Mouse (Mus musculus): ENCODE results near the gene Lcorl. TPM values are rescaled to one million over a fixed set of nuclear protein-coding genes. Genes with fewer than 3 reads are reported as not detected.
A peak's percentile ranks its signal among the peaks of the same experiment; 100 is the strongest.

Lcorl gene
- polyA plus RNA-seq, 1 experiment from 2014 or later: 26.6 TPM

DNA sequence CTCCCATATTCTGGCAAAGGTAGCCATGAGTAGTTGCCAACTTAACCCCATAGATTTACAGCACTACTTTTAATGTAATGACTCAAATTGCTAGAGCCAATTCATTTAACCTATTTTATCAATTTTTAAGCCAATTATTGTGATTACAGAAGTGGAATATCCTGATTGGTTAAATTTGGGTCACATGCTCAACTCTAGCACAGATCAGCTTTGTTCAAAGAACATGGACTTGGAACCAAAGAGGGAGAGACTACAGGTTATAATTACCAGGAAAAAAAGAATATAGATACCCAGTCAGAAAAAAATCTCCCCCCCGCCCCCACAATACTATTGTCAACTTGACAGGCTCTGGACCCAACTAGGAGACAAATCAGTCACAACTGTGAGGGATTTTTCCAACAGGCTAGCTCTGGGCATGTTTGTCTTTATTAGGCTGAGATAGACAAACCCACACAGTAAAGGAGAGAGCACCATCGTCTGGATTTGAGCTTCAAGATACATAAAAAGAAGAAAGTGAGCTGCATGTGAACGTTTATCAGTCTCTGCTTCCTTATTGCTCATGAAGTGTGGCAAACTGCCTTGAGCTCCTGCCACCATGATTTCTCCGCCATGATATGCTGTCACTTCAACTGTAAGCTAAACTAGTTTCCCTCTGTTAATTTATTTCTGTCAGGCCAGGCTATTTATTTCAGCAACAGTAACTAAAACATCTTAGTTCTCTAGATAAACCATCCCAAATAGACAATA is 17.0 kb upstream of the Lcorl start:
- WGBS: 65% methylated on average over 4 of the region's 4 CpGs
- no peak overlapping the region for H3K4me2 ChIP-seq (ENCODE audit: low read length)
- no peak for ATAC-seq (ENCODE audit: insufficient number of reproducible peaks, insufficient read depth, low FRiP score, low read depth)
- no peaks in the 10 kb centered on the region for H3K36me3 ChIP-seq (ENCODE audit: control insufficient read depth, insufficient read depth, low read length)
- no peaks in the 10 kb centered on the region for H3K4me1 ChIP-seq (ENCODE audit: control insufficient read depth in 2 of 2, insufficient read depth in 2 of 2, low read length in 2 of 2)
- no peak overlapping the region for H3K9ac ChIP-seq (ENCODE audit: low read length)
- H3K9me3 ChIP-seq (ENCODE audit: control insufficient read depth, low read length): no peaks in the 10 kb centered on the region
- no peak overlapping the region for H3K27ac ChIP-seq (replicated peaks in 1 of 2; ENCODE audit: control insufficient read depth in 1 of 2, insufficient read depth in 1 of 2, low read depth in 2 of 2, low read length in 2 of 2)
- H3K4me3 ChIP-seq (ENCODE audit: control insufficient read depth in 1 of 2, insufficient read depth in 1 of 2, low read depth in 1 of 2, low read length in 2 of 2): no peak overlapping the region
- no peaks in the 10 kb centered on the region for H3K27me3 ChIP-seq (ENCODE audit: control insufficient read depth, insufficient read depth, low read length)

DNA sequence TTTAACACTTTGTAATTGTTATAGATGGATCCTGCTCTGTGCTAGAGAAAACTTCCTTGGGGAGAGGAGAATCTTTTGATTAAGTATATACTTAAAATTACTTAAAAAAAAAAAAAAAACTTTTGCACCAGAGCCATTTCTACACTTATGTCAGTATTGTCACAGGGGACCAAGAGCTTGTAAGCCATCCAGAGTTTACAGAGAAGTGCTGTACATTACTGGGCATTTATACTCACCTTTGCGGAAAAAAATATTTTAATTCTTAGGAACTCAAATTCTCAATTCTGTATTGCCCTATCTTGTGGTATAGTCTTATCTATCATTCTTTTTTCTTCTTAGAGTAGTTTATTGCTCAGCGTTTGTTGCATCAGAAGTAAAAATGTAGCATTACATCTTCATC is 953 bp upstream of the Lcorl start:
- Histone ChIP-seq H3K4me1 (ENCODE audit: control insufficient read depth in 2 of 2, insufficient read depth in 2 of 2, low read length in 2 of 2) (no peaks in the 10 kb centered on the region; a peak in 1 of 4 replicates), H3K4me2 (ENCODE audit: low read length) (peak overlapping the region; percentile 78), H3K27ac (replicated peaks in 1 of 2; ENCODE audit: control insufficient read depth in 1 of 2, insufficient read depth in 1 of 2, low read depth in 2 of 2, low read length in 2 of 2) (no peak overlapping the region), H3K27me3 (ENCODE audit: control insufficient read depth, insufficient read depth, low read length) (no peaks in the 10 kb centered on the region), H3K9me3 (ENCODE audit: control insufficient read depth, low read length) (no peaks in the 10 kb centered on the region), H3K36me3 (ENCODE audit: control insufficient read depth, insufficient read depth, low read length) (no peaks in the 10 kb centered on the region), H3K4me3 (ENCODE audit: control insufficient read depth in 1 of 2, insufficient read depth in 1 of 2, low read depth in 1 of 2, low read length in 2 of 2) (peak overlapping the region; percentile 81 to 99; a peak in 3 of 4 replicates), H3K9ac (ENCODE audit: low read length) (peak overlapping the region; percentile 90)
- ATAC-seq (ENCODE audit: insufficient number of reproducible peaks, insufficient read depth, low FRiP score, low read depth): no peak
- WGBS: 82% methylated on average over 2 of the region's 2 CpGs

DNA sequence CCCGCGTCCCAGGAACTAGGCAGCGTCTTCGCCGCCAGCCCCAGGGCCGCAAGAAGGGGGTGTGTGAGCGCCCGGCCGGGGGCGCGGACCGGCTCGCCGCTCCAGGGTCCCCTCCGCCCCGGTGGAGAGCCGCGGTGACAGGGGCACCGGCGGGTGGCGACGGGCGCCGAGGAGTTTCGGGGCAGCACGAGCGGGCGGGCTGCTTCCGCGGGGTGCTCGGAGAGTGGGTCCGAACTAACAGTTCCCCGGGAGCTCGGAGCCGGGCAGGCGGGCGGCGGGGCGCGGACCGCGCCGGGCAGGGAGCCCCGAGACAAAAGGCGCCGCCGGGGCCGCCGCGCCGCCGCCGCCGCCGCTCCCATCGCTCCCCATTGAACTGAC is 550 bp downstream of the Lcorl start:
- no peaks in the 10 kb centered on the region; a peak in 1 of 4 replicates for H3K4me1 ChIP-seq (ENCODE audit: control insufficient read depth in 2 of 2, insufficient read depth in 2 of 2, low read length in 2 of 2)
- peak overlapping the region; percentile 81 to 99 for H3K4me3 ChIP-seq (ENCODE audit: control insufficient read depth in 1 of 2, insufficient read depth in 1 of 2, low read depth in 1 of 2, low read length in 2 of 2)
- peak overlapping the region; percentile 90 for H3K9ac ChIP-seq (ENCODE audit: low read length)
- no peaks in the 10 kb centered on the region for H3K9me3 ChIP-seq (ENCODE audit: control insufficient read depth, low read length)
- 0 out of 2 replicates have a peak, but pooled peaks have one; percentile 2 for ATAC-seq (ENCODE audit: insufficient number of reproducible peaks, insufficient read depth, low FRiP score, low read depth)
- no peaks in the 10 kb centered on the region for H3K27me3 ChIP-seq (ENCODE audit: control insufficient read depth, insufficient read depth, low read length)
- peak overlapping the region; percentile 78 for H3K4me2 ChIP-seq (ENCODE audit: low read length)
- H3K27ac ChIP-seq (replicated peaks in 1 of 2; ENCODE audit: control insufficient read depth in 1 of 2, insufficient read depth in 1 of 2, low read depth in 2 of 2, low read length in 2 of 2): peak overlapping the region; percentile 98 to 99
- no peaks in the 10 kb centered on the region for H3K36me3 ChIP-seq (ENCODE audit: control insufficient read depth, insufficient read depth, low read length)
- under 1% methylated on average over 54 of the region's 56 CpGs for WGBS

DNA sequence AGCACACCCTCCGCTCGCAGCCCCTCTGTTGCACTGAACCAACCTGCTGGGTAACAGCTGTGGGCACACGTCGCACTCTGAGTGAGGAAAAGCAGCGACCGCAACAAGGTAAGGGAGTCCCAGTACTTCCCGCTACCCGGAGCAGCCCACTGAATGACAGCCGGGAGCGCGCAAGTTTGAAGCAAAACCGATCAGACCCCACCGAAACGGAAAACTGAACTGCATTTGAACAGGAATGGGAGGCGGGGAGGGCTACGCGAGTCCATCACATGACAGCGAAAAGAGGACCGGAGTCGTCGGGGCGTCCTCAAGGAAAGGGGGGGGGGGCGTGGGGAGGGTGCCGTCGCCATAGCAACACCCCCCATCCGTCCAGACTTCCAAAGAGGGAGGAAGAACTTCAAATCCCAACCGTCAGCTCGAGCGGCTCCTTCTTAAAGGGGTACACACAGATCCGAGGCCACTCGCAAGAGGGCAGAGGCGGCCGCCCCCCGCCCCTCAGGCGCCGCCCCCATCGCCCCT is 1.1 kb downstream of the Lcorl start:
- Histone ChIP-seq H3K9me3 (ENCODE audit: control insufficient read depth, low read length) (no peaks in the 10 kb centered on the region), H3K27ac (replicated peaks in 1 of 2; ENCODE audit: control insufficient read depth in 1 of 2, insufficient read depth in 1 of 2, low read depth in 2 of 2, low read length in 2 of 2) (peak overlapping the region; percentile 68 to 98; a peak in 3 of 4 replicates), H3K27me3 (ENCODE audit: control insufficient read depth, insufficient read depth, low read length) (no peaks in the 10 kb centered on the region), H3K4me2 (ENCODE audit: low read length) (peak overlapping the region; percentile 78), H3K36me3 (ENCODE audit: control insufficient read depth, insufficient read depth, low read length) (no peaks in the 10 kb centered on the region), H3K9ac (ENCODE audit: low read length) (peak overlapping the region; percentile 90), H3K4me3 (ENCODE audit: control insufficient read depth in 1 of 2, insufficient read depth in 1 of 2, low read depth in 1 of 2, low read length in 2 of 2) (peak overlapping the region; percentile 81 to 99), H3K4me1 (ENCODE audit: control insufficient read depth in 2 of 2, insufficient read depth in 2 of 2, low read length in 2 of 2) (no peaks in the 10 kb centered on the region; a peak in 1 of 4 replicates)
- peak; percentile 26; the same call in 1 of the 2 replicates for ATAC-seq (ENCODE audit: insufficient number of reproducible peaks, insufficient read depth, low FRiP score, low read depth)
- under 1% methylated on average over 32 of the region's 37 CpGs for WGBS

DNA sequence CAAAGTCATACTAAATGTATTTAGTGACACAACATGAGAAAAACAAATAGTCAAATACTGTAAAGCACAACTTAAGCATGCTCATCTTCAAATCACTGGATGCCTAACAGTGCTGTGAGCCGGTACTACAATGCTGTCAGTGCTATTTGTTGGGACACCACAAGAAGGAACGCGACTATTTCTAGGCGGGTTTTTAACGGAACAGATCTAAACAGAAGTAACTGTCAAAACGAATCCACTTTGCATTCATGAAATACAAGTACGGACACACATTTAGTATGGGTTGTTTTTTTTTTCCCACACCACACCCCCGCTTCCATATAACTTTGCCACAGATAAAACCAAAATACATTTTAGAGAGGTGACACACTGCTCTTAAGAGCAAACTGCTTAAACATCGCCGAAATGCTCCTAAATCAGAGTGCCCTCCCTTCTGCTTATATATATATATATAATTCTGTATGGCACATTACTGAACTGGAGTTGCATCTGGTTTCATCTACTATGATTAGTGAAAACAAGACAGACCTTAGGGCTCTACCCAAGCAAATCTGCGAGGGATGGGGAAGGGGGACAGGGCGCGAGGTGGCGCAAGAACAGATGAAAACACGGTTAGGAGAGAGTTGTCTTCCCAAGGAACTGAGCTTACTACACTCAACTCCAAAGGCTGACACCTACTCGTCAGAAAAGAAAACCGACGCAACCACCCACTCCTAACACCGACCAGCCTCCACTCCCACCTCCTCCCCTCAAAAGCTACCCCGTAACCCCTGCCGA is 1.7 kb downstream of the Lcorl start:
- whole genome bisulfite sequencing: 17% methylated on average over 21 of the region's 21 CpGs

DNA sequence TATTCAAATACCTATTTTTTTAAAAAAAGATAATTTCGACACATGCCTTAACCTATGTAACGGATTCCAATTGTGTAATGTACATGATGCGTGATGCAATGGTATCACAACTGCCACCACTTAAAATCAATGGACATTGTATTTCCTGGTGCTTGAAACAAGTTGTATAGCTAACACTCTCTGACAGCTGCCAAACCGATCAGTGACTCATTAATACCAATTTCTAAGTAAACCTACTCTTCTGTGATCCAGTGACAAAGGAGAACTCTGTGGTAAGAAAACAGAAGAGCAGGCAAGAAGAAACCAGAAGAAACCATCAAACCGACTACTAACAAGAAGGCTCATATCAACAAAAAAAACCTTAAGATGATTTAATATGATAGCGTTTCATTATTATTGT is 12.7 kb downstream of the Lcorl start:
- no peak overlapping the region for H3K4me3 ChIP-seq (ENCODE audit: control insufficient read depth in 1 of 2, insufficient read depth in 1 of 2, low read depth in 1 of 2, low read length in 2 of 2)
- no peak overlapping the region for H3K27ac ChIP-seq (replicated peaks in 1 of 2; ENCODE audit: control insufficient read depth in 1 of 2, insufficient read depth in 1 of 2, low read depth in 2 of 2, low read length in 2 of 2)
- no peaks in the 10 kb centered on the region for H3K36me3 ChIP-seq (ENCODE audit: control insufficient read depth, insufficient read depth, low read length)
- no peak overlapping the region for H3K9ac ChIP-seq (ENCODE audit: low read length)
- no peaks in the 10 kb centered on the region for H3K27me3 ChIP-seq (ENCODE audit: control insufficient read depth, insufficient read depth, low read length)
- no peaks in the 10 kb centered on the region for H3K9me3 ChIP-seq (ENCODE audit: control insufficient read depth, low read length)
- no peak overlapping the region for H3K4me2 ChIP-seq (ENCODE audit: low read length)
- no peak for ATAC-seq (ENCODE audit: insufficient number of reproducible peaks, insufficient read depth, low FRiP score, low read depth)
- H3K4me1 ChIP-seq (ENCODE audit: control insufficient read depth in 2 of 2, insufficient read depth in 2 of 2, low read length in 2 of 2): no peaks in the 10 kb centered on the region
- WGBS: 93% methylated on average over 6 of the region's 6 CpGs

More for the DNA sequence above, 1.7 kb downstream of the Lcorl start:
- no peaks in the 10 kb centered on the region for H3K36me3 ChIP-seq (ENCODE audit: control insufficient read depth, insufficient read depth, low read length)
- no peak for ATAC-seq (ENCODE audit: insufficient number of reproducible peaks, insufficient read depth, low FRiP score, low read depth)
- H3K27ac ChIP-seq (replicated peaks in 1 of 2; ENCODE audit: control insufficient read depth in 1 of 2, insufficient read depth in 1 of 2, low read depth in 2 of 2, low read length in 2 of 2): peak overlapping the region; percentile 68 to 98; a peak in 3 of 4 replicates
- H3K4me3 ChIP-seq (ENCODE audit: control insufficient read depth in 1 of 2, insufficient read depth in 1 of 2, low read depth in 1 of 2, low read length in 2 of 2): peak overlapping the region; percentile 81 to 99
- no peaks in the 10 kb centered on the region for H3K27me3 ChIP-seq (ENCODE audit: control insufficient read depth, insufficient read depth, low read length)
- peak overlapping the region; percentile 90 for H3K9ac ChIP-seq (ENCODE audit: low read length)
- H3K4me2 ChIP-seq (ENCODE audit: low read length): peak overlapping the region; percentile 78
- no peaks in the 10 kb centered on the region; a peak in 1 of 4 replicates for H3K4me1 ChIP-seq (ENCODE audit: control insufficient read depth in 2 of 2, insufficient read depth in 2 of 2, low read length in 2 of 2)
- H3K9me3 ChIP-seq (ENCODE audit: control insufficient read depth, low read length): no peaks in the 10 kb centered on the region

DNA sequence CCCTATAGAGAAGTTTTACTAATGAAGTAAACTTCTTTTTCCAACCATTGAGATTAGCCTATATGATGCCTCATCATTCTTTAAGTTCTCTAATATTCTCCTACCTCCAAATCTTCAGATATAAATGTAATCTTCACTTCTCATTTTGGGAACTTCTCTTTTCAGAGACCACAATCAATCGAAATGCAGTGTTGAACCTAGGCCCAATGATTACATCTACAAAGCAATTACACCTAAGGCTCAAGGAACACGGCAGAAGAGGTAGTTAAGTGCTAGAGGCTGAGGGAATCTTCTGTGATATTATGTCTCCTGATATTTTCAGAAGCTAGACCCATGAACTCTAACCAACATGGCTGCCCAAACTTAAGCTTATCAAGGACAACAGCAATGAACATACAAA is 22.3 kb downstream of the Lcorl start:
- no peak overlapping the region for H3K27ac ChIP-seq (replicated peaks in 1 of 2; ENCODE audit: control insufficient read depth in 1 of 2, insufficient read depth in 1 of 2, low read depth in 2 of 2, low read length in 2 of 2)
- no peak for ATAC-seq (ENCODE audit: insufficient number of reproducible peaks, insufficient read depth, low FRiP score, low read depth)
- WGBS: 93% methylated on average over 2 of the region's 2 CpGs
- no peak overlapping the region for H3K9ac ChIP-seq (ENCODE audit: low read length)
- no peak overlapping the region for H3K4me2 ChIP-seq (ENCODE audit: low read length)
- H3K9me3 ChIP-seq (ENCODE audit: control insufficient read depth, low read length): no peaks in the 10 kb centered on the region
- H3K4me1 ChIP-seq (ENCODE audit: control insufficient read depth in 2 of 2, insufficient read depth in 2 of 2, low read length in 2 of 2): no peaks in the 10 kb centered on the region
- H3K4me3 ChIP-seq (ENCODE audit: control insufficient read depth in 1 of 2, insufficient read depth in 1 of 2, low read depth in 1 of 2, low read length in 2 of 2): no peak overlapping the region
- H3K36me3 ChIP-seq (ENCODE audit: control insufficient read depth, insufficient read depth, low read length): no peaks in the 10 kb centered on the region
- no peaks in the 10 kb centered on the region for H3K27me3 ChIP-seq (ENCODE audit: control insufficient read depth, insufficient read depth, low read length)

Measured in heart, embryonic 14.5 days (tissue).